Mouse (Mus musculus) T-helper 2 cell (primary cell): ENCODE measurements around the gene Fkbp3.
"Not testable (repeated sequence)": the region's sequence is repeated elsewhere in the genome, so short reads cannot be mapped to it uniquely, and the experiment has no call there.

Experiments used
- in situ Hi-C: fragments of 300-600 bp; cut with MboI, MseI; formaldehyde crosslinking; loops from one replicate; pipeline ENCODE4 v1.15.1; 2025; ENCODE audit warnings: high pct_unique_total_duplicates

Gene Fkbp3

GRCm38 (mm10) chr12:65073611-65074178 lies at the start of gene Fkbp3:
TSS of gene Fkbp3 (minus strand) at chr12:65074007.
- in situ Hi-C loops: loop anchor here (10.0 kb wide), 1 partner anchor 99 kb away; no protein-coding TSS in a partner anchor

- in situ Hi-C loops: no loop called here
These were observed 45.6 kb upstream of the Fkbp3 start for GRCm38 (mm10) chr12:65119451-65119850.

GRCm38 (mm10) chr12:65118968-65119367 lies 45.2 kb upstream of the Fkbp3 start:
- in situ Hi-C loops: no loop called here

GRCm38 (mm10) chr12:65114978-65115377 lies 41.2 kb upstream of the Fkbp3 start:
- in situ Hi-C loops: not testable (repeated sequence)

- in situ Hi-C loops: no loop called here
These were observed 40.1 kb upstream of the Fkbp3 start for GRCm38 (mm10) chr12:65113925-65114324.

- in situ Hi-C loops: no loop called here
These were observed 39.0 kb upstream of the Fkbp3 start for GRCm38 (mm10) chr12:65112811-65113210.

- in situ Hi-C loops: no loop called here
These were observed 37.7 kb upstream of the Fkbp3 start for GRCm38 (mm10) chr12:65111503-65111902.

GRCm38 (mm10) chr12:65108746-65109145 lies 34.9 kb upstream of the Fkbp3 start:
- in situ Hi-C loops: no loop called here

- in situ Hi-C loops: loop anchor here (10.0 kb wide), 1 partner anchor 102 kb away; no protein-coding TSS in a partner anchor
These were observed 3.1 kb upstream of the Fkbp3 start for GRCm38 (mm10) chr12:65076906-65077305.

- in situ Hi-C loops: loop anchor here (10.0 kb wide), 1 partner anchor 101 kb away; no protein-coding TSS in a partner anchor
These were observed 2.0 kb upstream of the Fkbp3 start for GRCm38 (mm10) chr12:65075733-65076310.

- in situ Hi-C loops: loop anchor here (10.0 kb wide), 1 partner anchor 100 kb away; no protein-coding TSS in a partner anchor
These were observed 1.4 kb upstream of the Fkbp3 start, which contains the start of gene Fancm for GRCm38 (mm10) chr12:65075085-65075732. TSS of gene Fancm (plus strand) at chr12:65075603.

GRCm38 (mm10) chr12:65074651-65075050 lies 844 bp upstream of the Fkbp3 start:
- in situ Hi-C loops: loop anchor here (10.0 kb wide), 1 partner anchor 100 kb away; no protein-coding TSS in a partner anchor

GRCm38 (mm10) chr12:65072911-65073610 lies 746 bp downstream of the Fkbp3 start:
- in situ Hi-C loops: loop anchor here (10.0 kb wide), 1 partner anchor 98 kb away; no protein-coding TSS in a partner anchor

- in situ Hi-C loops: no loop called here
These were observed 5.4 kb downstream of the Fkbp3 start for GRCm38 (mm10) chr12:65068409-65068808.

- in situ Hi-C loops: no loop called here
These were observed 7.6 kb downstream of the Fkbp3 start for GRCm38 (mm10) chr12:65066234-65066633.

- in situ Hi-C loops: no loop called here
These were observed 8.6 kb downstream of the Fkbp3 start for GRCm38 (mm10) chr12:65065241-65065640.

GRCm38 (mm10) chr12:65061082-65061481 lies 12.7 kb downstream of the Fkbp3 start:
- in situ Hi-C loops: no loop called here

GRCm38 (mm10) chr12:65058203-65058602 lies 15.6 kb downstream of the Fkbp3 start:
- in situ Hi-C loops: no loop called here

GRCm38 (mm10) chr12:65048799-65049198 lies 25.0 kb downstream of the Fkbp3 start:
- in situ Hi-C loops: no loop called here

GRCm38 (mm10) chr12:65037546-65037937 lies 36.3 kb downstream of the Fkbp3 start:
- in situ Hi-C loops: no loop called here

- in situ Hi-C loops: no loop called here
These were observed 36.8 kb downstream of the Fkbp3 start for GRCm38 (mm10) chr12:65036892-65037545.
